Mouse (Mus musculus) G1E (cell line): ENCODE data around the gene Cd47. TPM values are rescaled to one million over a fixed set of nuclear protein-coding genes. Genes with fewer than 3 reads are reported as not detected.

Experiments
- ATAC-seq: 2 replicates; pipeline ENCODE4 v1.8.0; 2016; ENCODE audit warnings: mild to moderate bottlenecking; ENCODE audit not compliant: insufficient number of reproducible peaks, poor library complexity, low FRiP score, severe bottlenecking; ENCODE audit errors: extremely low read depth
- DNase-seq: peaks from one replicate; pipeline ENCODE4 v3.0.0; 2012; ENCODE audit warnings: low spot score
- H3K27me3 ChIP-seq: 2 replicates; pipeline ENCODE4 v1.6.1; 2012; ENCODE audit warnings: mild to moderate bottlenecking, low read length, inconsistent platforms; ENCODE audit not compliant: insufficient read depth
- H3K36me3 ChIP-seq: replicated peaks from 2 replicates; pipeline ENCODE3; 2012; ENCODE audit warnings: mild to moderate bottlenecking, inconsistent platforms
- H3K4me1 ChIP-seq: 2 replicates; pipeline ENCODE4 v1.6.1; 2012; ENCODE audit warnings: low read depth, low read length, inconsistent platforms, mixed read lengths; ENCODE audit not compliant: insufficient read depth
- H3K4me3 ChIP-seq: 2 replicates; pipeline ENCODE4 v1.5.1; 2012; ENCODE audit warnings: low read depth, mild to moderate bottlenecking, inconsistent platforms, low read length, moderate library complexity, mixed read lengths
- H3K9me3 ChIP-seq: replicated peaks from 2 replicates; pipeline ENCODE4 v1.6.1; 2012; ENCODE audit warnings: inconsistent platforms
- CTCF ChIP-seq: IDR thresholded peaks from 2 replicates; pipeline ENCODE4 v1.5.1; 2012; ENCODE audit warnings: low read depth, low read length, inconsistent platforms, mixed read lengths
- GATA1 ChIP-seq: IDR thresholded peaks from 2 replicates; pipeline ENCODE4 v1.6.1; 2012; ENCODE audit warnings: borderline replicate concordance, low read length, inconsistent platforms, mixed read lengths
- GATA2 ChIP-seq: IDR thresholded peaks from 2 replicates; pipeline ENCODE4 v1.6.1; 2012; ENCODE audit warnings: low read depth, low read length, inconsistent platforms, borderline replicate concordance
- POLR2AphosphoS5 ChIP-seq: IDR thresholded peaks from 2 replicates; pipeline ENCODE4 v1.6.1; 2012; ENCODE audit warnings: low read depth, low read length, inconsistent platforms; ENCODE audit not compliant: insufficient replicate concordance
- TAL1 ChIP-seq: conservative IDR thresholded peaks from 2 replicates; pipeline ENCODE4 v1.6.1; 2012; ENCODE audit warnings: low read depth, low read length, inconsistent platforms, mixed read lengths
- polyA plus RNA-seq: library from polyadenylated mRNA; stranded (reverse); fragments of >175 nt; gene quantifications from 2 replicates; pipeline ENCODE4 v1.2.3, GENCODE M21; 2012
- total RNA-seq, 2 experiments: library from RNA; stranded (forward) in 1 of 2; stranded (reverse) in 1 of 2; fragments of 200-1000 nt in 1 of 2; fragments of >200 nt in 1 of 2; fragmentation: Nextera tagmentation in 1 of 2; gene quantifications; 2 replicates each; pipeline ENCODE4 v1.2.3; 2014 to 2017

Cd47 gene
- total and polyA plus RNA-seq, 3 experiments = 88.8 to 451 (median 155) TPM

- TF ChIP-seq CTCF (no peak), POLR2AphosphoS5 (no peak), GATA1 (no peak), TAL1 (no peak)
- no peak for DNase-seq
- H3K27me3 ChIP-seq = peaks cover 12% of the 10 kb centered on the region; the same call in 1 of the 2 replicates
- no peak overlapping the region for H3K4me3 ChIP-seq
- no peaks in the 10 kb centered on the region for H3K4me1 ChIP-seq
- H3K36me3 ChIP-seq = no peaks in the 10 kb centered on the region
- no peaks in the 10 kb centered on the region for H3K9me3 ChIP-seq
- ATAC-seq = no peak
Measured at GRCm38 (mm10) chr16:49955325-49955724, 155.0 kb downstream of the Cd47 start.

DNA sequence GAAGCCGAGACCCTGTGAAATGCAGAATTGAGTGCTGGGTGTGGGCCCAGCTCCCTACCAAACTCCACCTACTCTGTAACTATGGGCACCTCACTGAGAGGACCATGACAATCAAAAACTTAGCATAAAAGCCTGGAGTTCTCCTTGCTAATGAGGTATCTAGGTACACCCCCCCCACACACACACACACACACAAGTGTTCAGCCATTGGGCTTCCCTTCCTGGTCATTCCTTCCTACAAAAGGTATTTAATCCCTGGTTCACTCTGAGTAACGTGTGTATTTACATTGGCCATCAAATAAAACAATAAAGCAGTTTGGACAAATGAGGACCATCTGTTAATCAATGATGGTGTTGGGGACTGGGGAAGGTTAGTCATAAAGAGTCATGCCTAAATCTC lies 155.6 kb downstream of the Cd47 start:
- Histone ChIP-seq H3K4me1 (no peaks in the 10 kb centered on the region), H3K36me3 (no peaks in the 10 kb centered on the region), H3K27me3 (peaks cover 12% of the 10 kb centered on the region; the same call in 1 of the 2 replicates), H3K9me3 (no peaks in the 10 kb centered on the region), H3K4me3 (no peak overlapping the region)
- no peak for ATAC-seq
- no peak for DNase-seq
- no peak for TF ChIP-seq CTCF
- no peak for TF ChIP-seq POLR2AphosphoS5
- no peak for TF ChIP-seq GATA2
- TF ChIP-seq GATA1 = no peak
- TF ChIP-seq TAL1 = no peak

DNA sequence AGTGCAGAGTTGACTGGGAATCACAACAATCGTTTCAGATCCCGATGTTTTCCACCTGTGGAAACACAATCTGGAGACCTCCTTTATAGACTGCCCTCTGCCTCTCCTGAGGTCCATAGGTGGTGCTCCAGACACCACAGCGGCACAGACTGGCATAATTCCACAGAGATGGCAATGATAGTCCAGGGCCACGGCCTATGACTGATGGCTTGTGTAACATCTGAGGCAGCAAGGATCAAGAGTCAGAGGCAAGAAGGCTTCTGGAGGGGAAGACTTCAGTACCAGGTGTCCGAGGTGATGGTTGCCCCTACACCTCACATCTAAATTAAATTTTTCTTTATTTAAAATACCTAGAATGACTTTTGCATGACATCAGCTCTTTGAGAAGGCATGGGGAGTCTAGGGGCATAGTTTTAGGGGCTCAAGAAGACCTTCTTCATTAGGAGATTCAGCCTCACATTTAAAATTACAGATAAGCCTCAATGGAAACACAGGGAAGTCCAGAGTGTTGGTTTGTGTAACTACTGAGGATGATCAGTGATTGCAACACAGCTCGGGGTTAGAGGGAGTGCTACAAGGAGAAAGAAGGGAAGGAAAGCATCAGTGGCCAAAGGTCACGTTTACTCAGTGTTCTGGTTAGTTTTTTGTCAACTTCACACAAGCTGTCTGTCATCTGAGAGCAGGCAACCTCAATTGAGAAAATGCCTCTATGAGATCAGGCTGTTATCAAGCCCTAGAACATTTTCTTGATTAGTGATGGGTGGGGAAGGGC lies 156.4 kb downstream of the Cd47 start:
- ATAC-seq (no peak), DNase-seq (no peak)
- Histone ChIP-seq H3K4me1 (no peaks in the 10 kb centered on the region), H3K4me3 (no peak overlapping the region), H3K9me3 (no peaks in the 10 kb centered on the region), H3K36me3 (no peaks in the 10 kb centered on the region), H3K27me3 (peaks cover 12% of the 10 kb centered on the region; the same call in 1 of the 2 replicates)
- TF ChIP-seq GATA1 (no peak), POLR2AphosphoS5 (no peak), GATA2 (no peak), TAL1 (no peak), CTCF (no peak)

GRCm38 (mm10) chr16:49958900-49959436 lies 158.6 kb downstream of the Cd47 start:
- Histone ChIP-seq H3K27me3 (peaks cover 21% of the 10 kb centered on the region; the same call in 1 of the 2 replicates), H3K36me3 (no peaks in the 10 kb centered on the region), H3K9me3 (no peaks in the 10 kb centered on the region), H3K4me3 (no peak overlapping the region), H3K4me1 (no peaks in the 10 kb centered on the region)
- TF ChIP-seq GATA1 = no peak
- no peak for TF ChIP-seq POLR2AphosphoS5
- no peak for TF ChIP-seq CTCF
- TF ChIP-seq TAL1 = no peak
- TF ChIP-seq GATA2 = no peak
- no peak for ATAC-seq
- no peak for DNase-seq

DNA sequence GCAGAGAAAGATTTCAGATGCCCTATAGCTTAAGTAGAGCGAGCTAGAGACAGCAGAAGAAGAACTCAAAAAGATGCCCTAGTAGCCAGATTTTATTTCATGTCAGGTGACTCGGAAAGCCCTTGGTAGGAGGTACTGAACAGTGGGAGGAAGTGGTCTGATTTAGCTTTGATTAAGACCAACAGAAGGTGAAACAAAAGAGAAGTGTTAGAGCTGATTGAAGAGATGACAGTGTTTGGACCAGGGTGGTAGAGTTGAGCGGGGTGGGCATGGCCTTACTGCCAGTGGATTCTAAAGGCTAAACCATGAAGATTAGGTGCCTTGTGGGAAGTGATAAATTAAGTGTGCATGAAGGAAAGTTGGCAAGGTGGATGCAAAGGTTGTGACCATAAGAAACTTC lies 162.0 kb downstream of the Cd47 start:
- Histone ChIP-seq H3K36me3 (no peaks in the 10 kb centered on the region), H3K4me3 (no peak overlapping the region), H3K4me1 (peaks cover 8% of the 10 kb centered on the region), H3K27me3 (peaks cover 30% of the 10 kb centered on the region; the same call in 1 of the 2 replicates), H3K9me3 (no peaks in the 10 kb centered on the region)
- TF ChIP-seq CTCF (no peak), GATA2 (no peak), GATA1 (no peak)
- ATAC-seq (no peak), DNase-seq (no peak)

- Histone ChIP-seq H3K36me3 (no peaks in the 10 kb centered on the region), H3K27me3 (peaks cover 27% of the 10 kb centered on the region; the same call in 1 of the 2 replicates), H3K4me1 (peaks cover 8% of the 10 kb centered on the region), H3K4me3 (no peak overlapping the region), H3K9me3 (no peaks in the 10 kb centered on the region)
- TF ChIP-seq GATA1 (no peak), TAL1 (no peak), GATA2 (no peak), POLR2AphosphoS5 (no peak), CTCF (no peak)
- DNase-seq (no peak), ATAC-seq (peak; percentile 74)
Measured at GRCm38 (mm10) chr16:49964321-49964986, 164.1 kb downstream of the Cd47 start.

Other genes starting within 250 kb of the Cd47 start
- gene Ift57, start 101.3 kb upstream of the Cd47 start, total RNA-seq (2014; fragmentation: Nextera tagmentation) = 30.8 and 31.4 TPM in 2 replicates
- 44.7 and 52.3 TPM in 2 replicates for gene Ift57, start 101.3 kb upstream of the Cd47 start, total RNA-seq (2017)
- gene Ift57, start 101.3 kb upstream of the Cd47 start, polyA plus RNA-seq = 12.9 and 17.4 TPM in 2 replicates